Mouse (Mus musculus) lung, postnatal 0 days (tissue): ENCODE measurements around the gene Dedd. TPM values are rescaled to one million over a fixed set of nuclear protein-coding genes. Genes with fewer than 3 reads are reported as not detected.

Experiments
- ATAC-seq: fragments of 200-750 bp; cut with Nextera tagmentation; 2 replicates; pipeline ENCODE4 v1.8.0; 2017; ENCODE audit warnings: moderate library complexity
- DNase-seq: peaks from one replicate; pipeline ENCODE4 v3.0.0-alpha.2; 2016; ENCODE audit warnings: low spot score
- H3K27ac ChIP-seq: fragments of 300-500 bp; sonication (generic); 2 replicates; pipeline ENCODE4 v1.5.1; 2014; ENCODE audit warnings: antibody characterized with exemption, mild to moderate bottlenecking, low read length, mixed read lengths
- H3K27me3 ChIP-seq: fragments of 300-500 bp; sonication (generic); replicated peaks from 2 replicates; pipeline ENCODE4 v1.6.1; 2014; ENCODE audit warnings: low read length, mixed read lengths; ENCODE audit not compliant: insufficient read depth
- H3K36me3 ChIP-seq: fragments of 300-500 bp; sonication (generic); 2 replicates; pipeline ENCODE4 v1.6.1; 2014; ENCODE audit warnings: low read length, mixed read lengths; ENCODE audit not compliant: insufficient read depth
- H3K4me1 ChIP-seq: fragments of 300-500 bp; sonication (generic); 2 replicates; pipeline ENCODE4 v1.6.1; 2014; ENCODE audit warnings: antibody characterized with exemption, low read depth, low read length, mixed read lengths; ENCODE audit not compliant: insufficient read depth
- H3K4me2 ChIP-seq: fragments of 300-500 bp; sonication (generic); replicated peaks from 2 replicates; pipeline ENCODE4 v1.6.1; 2014; ENCODE audit warnings: low read depth, mild to moderate bottlenecking, low read length, moderate library complexity, mixed read lengths
- H3K4me3 ChIP-seq: fragments of 300-500 bp; sonication (generic); 2 replicates; pipeline ENCODE4 v1.5.1; 2014; ENCODE audit warnings: low read depth, low read length
- H3K9ac ChIP-seq: fragments of 300-500 bp; sonication (generic); replicated peaks from 2 replicates; pipeline ENCODE4 v1.6.1; 2014; ENCODE audit warnings: low read depth, mild to moderate bottlenecking
- H3K9me3 ChIP-seq: fragments of 300-500 bp; sonication (generic); 2 replicates; pipeline ENCODE4 v1.6.1; 2016; ENCODE audit warnings: low read length, mixed read lengths
- CTCF ChIP-seq: IDR thresholded peaks from 2 replicates; pipeline ENCODE4 v1.5.1; 2016; ENCODE audit warnings: antibody characterized with exemption, mild to moderate bottlenecking
- EP300 ChIP-seq: IDR thresholded peaks from 2 replicates; pipeline ENCODE4 v1.6.1; 2016; ENCODE audit warnings: antibody characterized with exemption, mild to moderate bottlenecking, control low read depth
- WGBS: fragments of 180-500 bp; shearing (Covaris S2); extraction: QIAGEN DNeasy Blood & Tissue Kit; methylation state at CpG from one replicate; pipeline ENCODE4 v1.1.7; 2014; 5-methylcytosine and 5-hydroxymethylcytosine counted together
- polyA plus RNA-seq: library from polyadenylated mRNA; unstranded; fragments of >200 nt; fragmentation: Nextera tagmentation; extraction: Ambion mirVana; gene quantifications from 2 replicates; pipeline ENCODE4 v1.2.1, GENCODE M21; 2015

Gene Dedd
- polyA plus RNA-seq, 1 experiment from 2014 or later, result 44.4 TPM

- 36% methylated on average over 9 of the region's 9 CpGs for WGBS
- no peaks in the 10 kb centered on the region; the same call in 1 of the 2 replicates for H3K4me1 ChIP-seq
- peak; percentile 95 for ATAC-seq
- peak; percentile 89 for DNase-seq
- H3K27me3 ChIP-seq, result no peaks in the 10 kb centered on the region
- H3K9me3 ChIP-seq, result no peaks in the 10 kb centered on the region
- H3K4me2 ChIP-seq, result no peak overlapping the region
- H3K4me3 ChIP-seq, result no peak overlapping the region
- H3K27ac ChIP-seq, result peak overlapping the region; percentile 43; the same call in 1 of the 2 replicates
- no peaks in the 10 kb centered on the region for H3K36me3 ChIP-seq
- H3K9ac ChIP-seq, result no peak overlapping the region
- TF ChIP-seq CTCF (no peak), EP300 (peak; percentile 71)
Measured at GRCm38 (mm10) chr1:171375646-171376097, 46.7 kb downstream of the Dedd start.

- Histone ChIP-seq H3K9ac (no peak overlapping the region), H3K36me3 (no peaks in the 10 kb centered on the region), H3K27ac (no peak overlapping the region), H3K4me2 (no peak overlapping the region), H3K4me3 (no peak overlapping the region), H3K4me1 (no peaks in the 10 kb centered on the region; the same call in 1 of the 2 replicates), H3K27me3 (no peaks in the 10 kb centered on the region), H3K9me3 (no peaks in the 10 kb centered on the region)
- no peak for ATAC-seq
- WGBS, result 81% methylated on average over 6 of the region's 6 CpGs
- DNase-seq, result no peak
- no peak for TF ChIP-seq CTCF
- TF ChIP-seq EP300, result no peak
Measured at GRCm38 (mm10) chr1:171378298-171378697, 49.4 kb downstream of the Dedd start.

DNA sequence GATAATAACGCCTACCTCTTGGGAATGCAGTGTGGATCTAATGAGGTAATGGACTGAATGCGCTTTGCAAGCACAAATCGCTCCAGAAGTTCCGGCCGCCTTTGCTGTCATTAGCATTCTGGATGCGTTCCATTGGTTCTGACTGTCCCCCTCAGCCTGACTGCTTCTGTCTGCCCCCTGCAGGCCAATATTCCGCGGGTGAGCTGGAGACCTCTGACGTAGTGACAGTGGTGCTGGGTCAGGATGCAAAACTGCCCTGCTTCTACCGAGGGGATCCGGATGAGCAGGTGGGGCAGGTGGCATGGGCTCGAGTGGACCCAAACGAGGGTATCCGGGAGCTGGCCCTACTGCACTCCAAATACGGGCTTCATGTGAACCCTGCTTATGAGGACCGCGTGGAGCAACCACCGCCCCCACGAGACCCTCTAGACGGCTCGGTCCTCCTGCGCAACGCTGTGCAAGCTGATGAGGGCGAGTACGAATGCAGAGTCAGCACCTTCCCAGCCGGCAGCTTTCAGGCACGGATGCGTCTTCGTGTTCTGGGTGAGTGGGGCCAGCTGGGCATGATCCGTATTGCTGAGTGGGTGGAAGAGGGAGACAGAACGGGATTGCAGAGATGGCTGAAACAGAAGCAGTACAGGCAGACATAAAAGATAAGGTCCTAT lies 51.1 kb downstream of the Dedd start:
- Histone ChIP-seq H3K27ac (no peak overlapping the region), H3K27me3 (no peaks in the 10 kb centered on the region), H3K36me3 (no peaks in the 10 kb centered on the region), H3K4me2 (peak overlapping the region; percentile 29), H3K9me3 (no peaks in the 10 kb centered on the region), H3K4me1 (no peaks in the 10 kb centered on the region), H3K4me3 (no peak overlapping the region), H3K9ac (no peak overlapping the region)
- 5% methylated on average over 31 of the region's 31 CpGs for WGBS
- DNase-seq (peak; percentile 91), ATAC-seq (peak; percentile 50)
- TF ChIP-seq CTCF, result peak; percentile 90
- no peak for TF ChIP-seq EP300

DNA sequence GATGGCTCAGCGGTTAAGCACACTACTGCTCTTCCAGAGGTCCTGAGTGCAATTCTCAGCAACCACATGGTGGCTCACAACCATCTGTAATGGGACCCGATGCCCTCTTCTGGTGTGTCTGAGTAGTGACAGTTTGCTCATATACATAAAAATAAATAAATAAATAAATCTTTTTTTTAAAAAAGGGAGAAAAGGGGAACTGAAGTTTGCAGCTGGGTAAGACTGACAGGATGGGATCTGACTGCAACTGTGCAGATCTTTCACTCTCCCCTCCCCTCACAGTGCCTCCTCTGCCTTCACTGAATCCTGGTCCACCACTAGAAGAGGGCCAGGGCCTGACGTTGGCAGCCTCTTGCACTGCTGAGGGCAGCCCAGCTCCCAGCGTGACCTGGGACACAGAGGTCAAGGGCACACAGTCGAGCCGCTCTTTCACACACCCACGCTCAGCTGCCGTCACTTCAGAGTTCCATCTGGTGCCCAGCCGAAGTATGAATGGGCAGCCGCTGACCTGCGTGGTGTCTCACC lies 53.2 kb downstream of the Dedd start:
- Histone ChIP-seq H3K9ac (no peak overlapping the region), H3K4me3 (no peak overlapping the region), H3K4me1 (no peaks in the 10 kb centered on the region), H3K9me3 (no peaks in the 10 kb centered on the region), H3K4me2 (no peak overlapping the region), H3K36me3 (no peaks in the 10 kb centered on the region), H3K27me3 (no peaks in the 10 kb centered on the region), H3K27ac (no peak overlapping the region)
- TF ChIP-seq EP300, result no peak
- peak; percentile 21; the same call in 1 of the 2 replicates for TF ChIP-seq CTCF
- 71% methylated on average over 11 of the region's 11 CpGs for WGBS
- ATAC-seq (no peak), DNase-seq (no peak)

DNA sequence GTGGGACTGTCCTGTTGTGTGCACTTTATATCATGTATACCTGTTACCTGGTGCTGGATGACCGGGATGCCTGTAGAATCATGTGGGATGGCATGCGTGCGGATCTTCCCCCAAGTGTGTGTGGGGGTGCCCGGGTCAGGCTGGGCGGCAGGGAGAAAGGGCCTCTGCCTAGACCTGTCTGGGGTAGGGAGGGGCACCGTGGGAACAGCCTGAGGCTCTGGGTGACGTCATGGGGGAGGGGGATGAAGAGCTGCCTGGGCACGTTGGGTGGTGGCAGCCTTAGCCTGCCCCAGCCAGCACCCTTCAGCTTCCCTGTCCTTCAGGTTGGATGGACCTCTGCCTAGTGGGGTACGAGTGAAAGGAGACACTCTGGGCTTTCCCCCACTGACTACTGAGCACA lies 55.4 kb downstream of the Dedd start:
- DNase-seq, result no peak
- Histone ChIP-seq H3K9me3 (no peaks in the 10 kb centered on the region), H3K9ac (no peak overlapping the region), H3K27me3 (no peaks in the 10 kb centered on the region), H3K36me3 (no peaks in the 10 kb centered on the region), H3K4me2 (no peak overlapping the region), H3K27ac (no peak overlapping the region), H3K4me3 (no peak overlapping the region), H3K4me1 (no peaks in the 10 kb centered on the region)
- WGBS, result 54% methylated on average over 9 of the region's 9 CpGs
- no peak for ATAC-seq
- TF ChIP-seq CTCF (no peak), EP300 (no peak)

GRCm38 (mm10) chr1:171385171-171385570 lies 56.2 kb downstream of the Dedd start:
- no peak overlapping the region for H3K4me3 ChIP-seq
- H3K9ac ChIP-seq, result no peak overlapping the region
- H3K36me3 ChIP-seq, result no peaks in the 10 kb centered on the region
- ATAC-seq, result no peak
- no peaks in the 10 kb centered on the region for H3K4me1 ChIP-seq
- H3K4me2 ChIP-seq, result no peak overlapping the region
- no peak overlapping the region for H3K27ac ChIP-seq
- DNase-seq, result no peak
- 60% methylated on average over 9 of the region's 9 CpGs for WGBS
- no peaks in the 10 kb centered on the region for H3K27me3 ChIP-seq
- H3K9me3 ChIP-seq, result no peaks in the 10 kb centered on the region
- peak; percentile 22; the same call in 1 of the 2 replicates for TF ChIP-seq CTCF
- TF ChIP-seq EP300, result no peak
